Mouse (Mus musculus): ENCODE results near the gene Tas2r115. TPM values are rescaled to one million over a fixed set of nuclear protein-coding genes. Genes with fewer than 3 reads are reported as not detected.
"Not testable (repeated sequence)": the region's sequence is repeated elsewhere in the genome, so short reads cannot be mapped to it uniquely, and the experiment has no call there.

Gene Tas2r115
- total RNA-seq (2021): not detected

GRCm38 (mm10) chr6:132737935-132738334, at the start of gene Tas2r115:
Gene Tas2r115, minus strand, starts transcription at chr6:132738035.
- intact Hi-C loops (cut with DNase I): no loop called here
- no peak for DNase-seq

DNA sequence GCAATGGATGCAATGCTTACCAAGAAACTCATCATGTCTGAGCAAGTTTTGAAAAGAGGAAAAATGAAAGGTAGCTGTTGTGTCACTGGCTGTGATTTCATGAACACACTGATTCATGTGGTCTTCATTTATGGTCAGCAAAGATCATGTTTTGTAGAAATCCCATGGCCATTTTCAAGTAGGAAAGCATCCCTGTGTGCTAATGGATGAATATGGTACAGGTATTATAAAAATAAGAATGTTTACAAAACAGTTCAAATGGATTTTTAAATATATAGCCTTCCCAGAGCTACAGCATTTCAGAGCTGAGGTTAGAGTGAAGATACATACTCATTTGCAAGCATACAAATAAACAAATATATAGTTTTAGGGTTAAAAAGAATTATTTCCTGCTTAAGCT, 40.2 kb upstream of the Tas2r115 start, which contains the start of gene Tas2r136:
Gene Tas2r136, minus strand, starts transcription at position 101 of the 400 bp plus-strand sequence.
- DNase-seq: no peak
- intact Hi-C loops (cut with DNase I): no loop called here

DNA sequence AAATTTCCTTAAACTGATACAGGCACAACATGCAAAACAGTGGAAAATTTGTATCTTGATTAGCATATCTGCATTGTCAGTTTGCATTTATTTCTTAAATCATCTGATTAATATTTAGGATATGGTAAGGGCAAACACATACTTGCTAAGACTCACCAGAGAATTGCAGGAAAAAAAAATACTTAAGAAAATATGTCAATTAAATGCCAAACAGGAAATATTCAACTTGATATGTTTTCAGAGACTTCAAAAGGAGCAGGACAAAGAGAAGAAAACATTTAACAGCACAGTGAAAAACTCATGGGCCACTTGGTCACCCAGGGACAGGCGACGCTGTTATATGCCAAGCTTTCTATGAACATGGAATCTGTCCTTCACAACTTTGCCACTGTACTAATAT, 24.0 kb upstream of the Tas2r115 start, which contains the start of gene Tas2r102:
Gene Tas2r102, plus strand, starts transcription at position 301 of the 400 bp plus-strand sequence.
- DNase-seq: no peak
- intact Hi-C loops (cut with DNase I): no loop called here

GRCm38 (mm10) chr6:132754430-132754829, 16.6 kb upstream of the Tas2r115 start, which contains the start of gene Tas2r124:
Gene Tas2r124, plus strand, starts transcription at chr6:132754730.
- no peak for DNase-seq
- intact Hi-C loops (cut with DNase I): no loop called here

DNA sequence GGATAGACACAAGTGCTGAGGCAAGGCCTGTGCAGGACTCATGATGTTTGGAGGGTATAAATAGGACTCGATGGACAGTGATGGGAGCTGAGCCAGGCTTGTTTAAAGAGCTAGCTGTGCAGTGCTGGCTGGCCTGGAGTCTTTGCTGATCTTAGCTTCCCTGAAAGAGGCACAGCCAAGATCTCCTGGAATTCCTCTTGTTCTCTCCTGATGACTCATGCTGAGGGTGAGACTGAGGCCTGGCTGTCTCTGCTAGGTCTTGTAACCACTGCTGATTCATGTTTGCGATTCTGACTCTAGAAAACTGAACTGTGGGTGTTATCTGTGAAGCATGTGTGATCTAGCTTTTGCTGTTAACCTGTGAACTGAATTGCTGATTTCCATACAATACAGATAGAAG, 12.4 kb upstream of the Tas2r115 start:
- intact Hi-C loops (cut with DNase I): no loop called here
- DNase-seq: no peak

DNA sequence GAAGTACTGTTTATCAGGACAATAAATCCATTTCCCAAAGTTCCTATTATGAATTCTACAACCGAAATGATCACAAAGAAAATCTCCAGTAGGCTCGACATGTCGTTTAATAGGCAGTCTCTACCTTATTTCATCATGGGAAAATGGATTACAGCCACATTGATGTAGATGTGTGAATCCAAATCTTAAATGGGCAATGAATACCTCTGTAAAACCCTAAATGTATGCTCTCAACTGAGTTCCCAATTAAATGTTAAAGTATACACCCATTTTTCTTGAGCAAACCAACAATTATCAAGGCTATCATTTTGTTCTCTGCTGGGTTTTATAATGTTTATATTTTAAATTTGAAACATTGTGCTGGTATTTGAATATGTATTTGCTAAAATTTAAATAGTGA, 26.0 kb downstream of the Tas2r115 start, which contains the start of gene Tas2r122:
Gene Tas2r122, minus strand, starts transcription at position 101 of the 400 bp plus-strand sequence.
- no peak for DNase-seq
- intact Hi-C loops (cut with DNase I): no loop called here

DNA sequence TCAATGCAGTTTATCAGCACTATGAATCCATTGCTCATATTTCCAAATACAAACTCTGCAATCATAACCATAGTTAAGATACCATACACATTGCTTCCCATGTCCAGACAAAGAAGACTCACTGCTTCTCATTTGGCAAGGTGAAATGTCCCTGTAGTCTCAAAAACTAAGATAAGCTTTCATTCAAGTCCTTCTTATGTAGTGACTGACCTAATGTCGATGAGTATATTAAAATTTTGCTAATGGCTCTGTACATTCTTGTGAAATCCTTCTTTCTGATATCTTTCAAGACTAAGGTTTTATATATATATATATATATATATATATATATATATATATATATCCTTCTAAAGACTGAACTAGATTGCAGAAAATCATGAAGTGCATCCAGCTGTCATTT, 36.9 kb downstream of the Tas2r115 start, which contains the start of gene Tas2r121:
Gene Tas2r121, minus strand, starts transcription at position 101 of the 400 bp plus-strand sequence.
- intact Hi-C loops (cut with DNase I): no loop called here
- no peak for DNase-seq

GRCm38 (mm10) chr6:132691596-132691995, 46.2 kb downstream of the Tas2r115 start:
- DNase-seq; intact Hi-C loops (cut with DNase I): not testable (repeated sequence)

Other genes with a start within 250 kb of the Tas2r115 start
- not detected for gene Prh1, start 168.2 kb downstream of the Tas2r115 start, total RNA-seq (2021)
- not detected for gene Prp2, start 142.1 kb downstream of the Tas2r115 start, total RNA-seq (2021)
- gene A630073D07Rik, start 86.5 kb downstream of the Tas2r115 start, total RNA-seq (2021): not detected
- not detected for gene Tas2r120, start 81.1 kb downstream of the Tas2r115 start, total RNA-seq (2021)
- not detected for gene Tas2r121, start 37.0 kb downstream of the Tas2r115 start, total RNA-seq (2021)
- not detected for gene Tas2r122, start 26.1 kb downstream of the Tas2r115 start, total RNA-seq (2021)
- not detected for gene Tas2r124, start 16.7 kb upstream of the Tas2r115 start, total RNA-seq (2021)
- gene Tas2r102, start 24.1 kb upstream of the Tas2r115 start, total RNA-seq (2021): not detected
- not detected for gene Tas2r136, start 40.1 kb upstream of the Tas2r115 start, total RNA-seq (2021)
- gene Tas2r117, start 64.8 kb upstream of the Tas2r115 start, total RNA-seq (2021): not detected
- not detected for gene Tas2r123, start 109.1 kb upstream of the Tas2r115 start, total RNA-seq (2021)
- not detected for gene Tas2r116, start 117.4 kb upstream of the Tas2r115 start, total RNA-seq (2021)
- gene Tas2r110, start 130.0 kb upstream of the Tas2r115 start, total RNA-seq (2021): not detected
- gene Tas2r113, start 155.0 kb upstream of the Tas2r115 start, total RNA-seq (2021): not detected
- gene Tas2r125, start 171.6 kb upstream of the Tas2r115 start, total RNA-seq (2021): not detected
- gene Tas2r129, start 213.1 kb upstream of the Tas2r115 start, total RNA-seq (2021): not detected
- gene Tas2r131, start 219.9 kb upstream of the Tas2r115 start, total RNA-seq (2021): not detected
- gene Tas2r109, start 242.9 kb upstream of the Tas2r115 start, total RNA-seq (2021): not detected

Data from heart, postnatal 36 days (tissue).